Mouse (Mus musculus) brain, adult 2 months (tissue): ENCODE measurements at regions not wholly inside any gene's neighbourhood (a gene's known extent, or its start where the extent isn't known, plus 50 kb on each side); places are given as distances from the start of the nearest gene placed in this dataset.

Experiments used
- DNase-seq: peaks from one replicate; pipeline ENCODE4 v3.0.0; 2011; ENCODE audit warnings: low read depth, low spot score

GRCm38 (mm10) chr6:127835666-127836065 lies 51.7 kb upstream of the Tspan11 start:
- DNase-seq = no peak

GRCm38 (mm10) chr6:127828344-127828743 lies 59.0 kb upstream of the Tspan11 start:
- DNase-seq = no peak

DNA sequence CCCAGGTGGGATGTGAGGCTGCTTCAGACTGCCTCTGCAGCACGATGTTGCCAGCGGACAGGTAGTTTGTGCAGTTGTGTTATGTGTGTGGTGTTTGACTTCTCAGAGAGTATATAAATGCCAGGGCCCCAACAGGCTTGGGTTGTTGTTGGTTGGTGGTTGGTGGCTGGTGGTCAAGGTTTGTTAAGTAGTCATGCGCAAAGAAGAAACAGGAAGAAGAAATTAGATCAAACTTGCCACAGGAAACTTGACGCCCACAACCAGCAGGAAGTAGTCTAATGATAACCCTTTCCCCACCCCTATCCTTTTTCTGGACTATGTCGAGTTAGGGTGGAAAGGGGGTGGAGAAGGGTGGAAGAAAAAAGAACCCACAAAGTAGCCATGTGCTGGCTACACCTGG lies 56.2 kb upstream of the Prmt8 start:
- DNase-seq = no peak

GRCm38 (mm10) chr6:127823718-127824117 lies 54.4 kb upstream of the Prmt8 start:
- no peak for DNase-seq

DNA sequence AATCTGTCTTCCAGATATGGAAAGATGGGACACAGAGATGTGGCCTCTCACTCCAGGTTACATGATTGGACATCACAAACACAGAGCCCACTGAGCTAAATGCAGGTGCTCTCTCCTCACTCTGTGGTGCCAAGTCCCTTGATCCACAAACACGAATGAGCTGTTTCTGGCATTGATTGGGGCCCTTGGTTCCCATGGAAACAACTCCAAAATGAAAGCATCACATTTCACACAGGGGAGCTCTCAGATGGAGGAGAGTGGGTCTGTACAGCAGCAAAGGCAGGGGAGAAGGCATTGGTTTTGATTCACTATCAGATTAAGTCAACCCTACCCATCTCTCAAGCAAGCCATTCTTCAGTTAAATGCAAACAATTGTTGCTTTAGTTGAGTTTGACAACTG lies 51.3 kb upstream of the Prmt8 start:
- DNase-seq = peak; percentile 25
